Mouse (Mus musculus) limb, embryonic 12.5 days (tissue): ENCODE data around the gene Otub2. TPM values are rescaled to one million over a fixed set of nuclear protein-coding genes. Genes with fewer than 3 reads are reported as not detected.
A peak's percentile ranks its signal among the peaks of the same experiment; 100 is the strongest.

Source experiments
- ATAC-seq: fragments of 200-750 bp; cut with Nextera tagmentation; 2 replicates; pipeline ENCODE4 v1.8.0; 2017; ENCODE audit warnings: low read depth, moderate TSS enrichment; ENCODE audit not compliant: insufficient number of reproducible peaks, insufficient read depth, low FRiP score, low TSS enrichment
- H3K27ac ChIP-seq: fragments of 300-500 bp; sonication (generic); 2 replicates; pipeline ENCODE4 v1.5.1; 2016; ENCODE audit warnings: mild to moderate bottlenecking, moderate library complexity
- H3K27me3 ChIP-seq: fragments of 300-500 bp; sonication (generic); 2 replicates; pipeline ENCODE4 v1.6.1; 2016; ENCODE audit warnings: mild to moderate bottlenecking, moderate library complexity
- H3K36me3 ChIP-seq: fragments of 300-500 bp; sonication (generic); 2 replicates; pipeline ENCODE4 v1.6.1; 2016; ENCODE audit warnings: mild to moderate bottlenecking, moderate library complexity
- H3K4me1 ChIP-seq: fragments of 300-500 bp; sonication (generic); replicated peaks from 2 replicates; pipeline ENCODE4 v1.6.1; 2016
- H3K4me2 ChIP-seq: fragments of 300-500 bp; sonication (generic); 2 replicates; pipeline ENCODE4 v1.6.1; 2016; ENCODE audit warnings: mild to moderate bottlenecking, moderate library complexity
- H3K4me3 ChIP-seq: fragments of 300-500 bp; sonication (generic); replicated peaks from 2 replicates; pipeline ENCODE4 v1.5.1; 2016; ENCODE audit warnings: mild to moderate bottlenecking
- H3K9ac ChIP-seq: fragments of 300-500 bp; sonication (generic); replicated peaks from 2 replicates; pipeline ENCODE4 v1.6.1; 2016; ENCODE audit warnings: mild to moderate bottlenecking, moderate library complexity
- H3K9me3 ChIP-seq: fragments of 300-500 bp; sonication (generic); 2 replicates; pipeline ENCODE4 v1.6.1; 2016; ENCODE audit warnings: mild to moderate bottlenecking, moderate library complexity
- WGBS: fragments of 180-500 bp; shearing (Covaris S2); methylation state at CpG from one replicate; pipeline ENCODE4 v1.1.7; 2016; 5-methylcytosine and 5-hydroxymethylcytosine counted together
- polyA plus RNA-seq: library from polyadenylated mRNA; unstranded; fragments of >200 nt; fragmentation: Nextera tagmentation; extraction: Ambion mirVana; gene quantifications from 2 replicates; pipeline ENCODE4 v1.2.1, GENCODE M21; 2016

Gene Otub2
- polyA plus RNA-seq, 1 experiment from 2014 or later = 12.0 TPM

- Histone ChIP-seq H3K27me3 (no peaks in the 10 kb centered on the region), H3K9ac (no peak overlapping the region), H3K4me3 (no peak overlapping the region), H3K9me3 (no peaks in the 10 kb centered on the region), H3K4me1 (peaks cover 6% of the 10 kb centered on the region; the same call in 1 of the 2 replicates), H3K36me3 (no peaks in the 10 kb centered on the region), H3K27ac (no peak overlapping the region), H3K4me2 (no peak overlapping the region)
- ATAC-seq = no peak
- 88% methylated on average over 8 of the region's 8 CpGs for WGBS
Observed at GRCm38 (mm10) chr12:103358216-103358615, 30.3 kb upstream of the Otub2 start.

GRCm38 (mm10) chr12:103358951-103359801, 29.3 kb upstream of the Otub2 start:
- no peaks in the 10 kb centered on the region for H3K36me3 ChIP-seq
- H3K4me3 ChIP-seq = no peak overlapping the region
- H3K27me3 ChIP-seq = no peaks in the 10 kb centered on the region
- no peak overlapping the region for H3K27ac ChIP-seq
- H3K4me1 ChIP-seq = 0 out of 2 replicates have a peak, but pooled peaks cover 3% of the 10 kb centered on the region
- H3K4me2 ChIP-seq = no peak overlapping the region
- no peaks in the 10 kb centered on the region for H3K9me3 ChIP-seq
- H3K9ac ChIP-seq = 0 out of 2 replicates have a peak overlapping the region, but pooled peaks have one; percentile 8
- ATAC-seq = peak; percentile 65
- 47% methylated on average over 4 of the region's 4 CpGs for WGBS

GRCm38 (mm10) chr12:103360812-103361211, 27.7 kb upstream of the Otub2 start:
- Histone ChIP-seq H3K4me3 (no peak overlapping the region), H3K9ac (no peak overlapping the region), H3K27ac (no peak overlapping the region), H3K4me2 (no peak overlapping the region), H3K27me3 (no peaks in the 10 kb centered on the region), H3K36me3 (no peaks in the 10 kb centered on the region), H3K4me1 (0 out of 2 replicates have a peak, but pooled peaks cover 3% of the 10 kb centered on the region), H3K9me3 (no peaks in the 10 kb centered on the region)
- no peak for ATAC-seq
- 76% methylated on average over 8 of the region's 8 CpGs for WGBS

GRCm38 (mm10) chr12:103361539-103362307, 26.8 kb upstream of the Otub2 start:
- Histone ChIP-seq H3K36me3 (no peaks in the 10 kb centered on the region), H3K9ac (no peak overlapping the region), H3K4me2 (no peak overlapping the region), H3K27me3 (no peaks in the 10 kb centered on the region), H3K27ac (no peak overlapping the region), H3K9me3 (no peaks in the 10 kb centered on the region), H3K4me3 (no peak overlapping the region), H3K4me1 (0 out of 2 replicates have a peak, but pooled peaks cover 3% of the 10 kb centered on the region)
- WGBS = 87% methylated on average over 17 of the region's 17 CpGs
- no peak for ATAC-seq

GRCm38 (mm10) chr12:103362336-103362735, 26.1 kb upstream of the Otub2 start:
- Histone ChIP-seq H3K4me3 (no peak overlapping the region), H3K4me1 (0 out of 2 replicates have a peak, but pooled peaks cover 3% of the 10 kb centered on the region), H3K9ac (no peak overlapping the region), H3K4me2 (no peak overlapping the region), H3K27ac (no peak overlapping the region), H3K27me3 (no peaks in the 10 kb centered on the region), H3K9me3 (no peaks in the 10 kb centered on the region), H3K36me3 (no peaks in the 10 kb centered on the region)
- WGBS = 84% methylated on average over 3 of the region's 3 CpGs
- no peak for ATAC-seq

GRCm38 (mm10) chr12:103367171-103367570, 21.3 kb upstream of the Otub2 start:
- peaks cover 14% of the 10 kb centered on the region for H3K27me3 ChIP-seq
- no peak overlapping the region for H3K9ac ChIP-seq
- ATAC-seq = no peak
- no peaks in the 10 kb centered on the region for H3K9me3 ChIP-seq
- H3K27ac ChIP-seq = no peak overlapping the region
- no peak overlapping the region for H3K4me2 ChIP-seq
- H3K4me1 ChIP-seq = no peaks in the 10 kb centered on the region
- H3K36me3 ChIP-seq = no peaks in the 10 kb centered on the region
- 75% methylated on average over 2 of the region's 2 CpGs for WGBS
- no peak overlapping the region for H3K4me3 ChIP-seq

- no peak overlapping the region for H3K4me3 ChIP-seq
- no peaks in the 10 kb centered on the region for H3K36me3 ChIP-seq
- 17% methylated on average over 18 of the region's 18 CpGs for WGBS
- no peak overlapping the region for H3K9ac ChIP-seq
- H3K27me3 ChIP-seq = peaks cover 14% of the 10 kb centered on the region
- no peaks in the 10 kb centered on the region for H3K4me1 ChIP-seq
- no peak overlapping the region for H3K27ac ChIP-seq
- H3K4me2 ChIP-seq = peak overlapping the region; percentile 30; the same call in 1 of the 2 replicates
- no peaks in the 10 kb centered on the region for H3K9me3 ChIP-seq
- ATAC-seq = peak; percentile 27; the same call in 1 of the 2 replicates
Observed at GRCm38 (mm10) chr12:103367620-103368325, 20.7 kb upstream of the Otub2 start.

GRCm38 (mm10) chr12:103368326-103368669, 20.2 kb upstream of the Otub2 start:
- Histone ChIP-seq H3K27me3 (peaks cover 14% of the 10 kb centered on the region), H3K36me3 (no peaks in the 10 kb centered on the region), H3K27ac (no peak overlapping the region), H3K4me3 (no peak overlapping the region), H3K9me3 (no peaks in the 10 kb centered on the region), H3K9ac (no peak overlapping the region), H3K4me1 (no peaks in the 10 kb centered on the region), H3K4me2 (peak overlapping the region; percentile 30; the same call in 1 of the 2 replicates)
- WGBS = 78% methylated on average over 7 of the region's 7 CpGs
- peak; percentile 12; the same call in 1 of the 2 replicates for ATAC-seq

- Histone ChIP-seq H3K27me3 (peaks cover 14% of the 10 kb centered on the region), H3K27ac (no peak overlapping the region), H3K9ac (no peak overlapping the region), H3K36me3 (no peaks in the 10 kb centered on the region), H3K4me2 (no peak overlapping the region), H3K4me1 (no peaks in the 10 kb centered on the region), H3K9me3 (no peaks in the 10 kb centered on the region), H3K4me3 (no peak overlapping the region)
- ATAC-seq = no peak
- WGBS = 63% methylated on average over 2 of the region's 2 CpGs
Observed at GRCm38 (mm10) chr12:103368777-103369176, 19.7 kb upstream of the Otub2 start.

GRCm38 (mm10) chr12:103370861-103371260, 17.6 kb upstream of the Otub2 start:
- Histone ChIP-seq H3K4me3 (no peak overlapping the region), H3K4me1 (no peaks in the 10 kb centered on the region), H3K27ac (no peak overlapping the region), H3K4me2 (no peak overlapping the region), H3K9ac (no peak overlapping the region), H3K9me3 (no peaks in the 10 kb centered on the region), H3K36me3 (no peaks in the 10 kb centered on the region), H3K27me3 (peaks cover 14% of the 10 kb centered on the region)
- no peak for ATAC-seq
- 76% methylated on average over 4 of the region's 4 CpGs for WGBS

- Histone ChIP-seq H3K4me3 (no peak overlapping the region), H3K4me1 (no peaks in the 10 kb centered on the region), H3K9ac (no peak overlapping the region), H3K9me3 (no peaks in the 10 kb centered on the region), H3K27me3 (peaks cover 14% of the 10 kb centered on the region), H3K4me2 (no peak overlapping the region), H3K36me3 (no peaks in the 10 kb centered on the region), H3K27ac (no peak overlapping the region)
- WGBS = 27% methylated on average over 6 of the region's 6 CpGs
- ATAC-seq = no peak
Observed at GRCm38 (mm10) chr12:103371711-103372110, 16.8 kb upstream of the Otub2 start.
